Mouse (Mus musculus): ENCODE results near the gene Gm10521.
"Not testable (repeated sequence)": the region's sequence is repeated elsewhere in the genome, so short reads cannot be mapped to it uniquely, and the experiment has no call there.

Gm10521 gene

DNA sequence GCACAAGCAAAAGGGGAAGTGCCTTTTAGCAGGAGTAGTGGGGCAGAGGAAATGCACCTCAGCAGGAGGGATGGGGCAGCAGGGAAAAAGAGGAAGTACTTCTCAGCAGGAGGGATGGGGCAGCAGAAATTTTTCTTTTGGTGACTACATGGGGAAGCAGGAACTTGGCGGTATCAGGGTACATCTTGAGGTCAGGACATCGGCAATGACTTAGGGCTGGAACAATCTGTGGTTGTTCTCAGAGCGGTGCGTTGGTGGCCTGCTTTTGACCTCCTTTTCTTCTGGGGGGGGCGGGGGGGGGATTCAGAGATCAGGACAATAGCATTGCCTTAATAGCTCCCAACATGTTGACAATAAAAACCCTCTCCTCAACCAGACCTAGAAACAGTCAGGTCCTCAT, at the start of gene Gm10521:
TSS of gene Gm10521 (plus strand) at position 301 of the 400 bp plus-strand sequence.
- ATAC-seq (ENCODE audit: low TSS enrichment) = not testable (repeated sequence)

DNA sequence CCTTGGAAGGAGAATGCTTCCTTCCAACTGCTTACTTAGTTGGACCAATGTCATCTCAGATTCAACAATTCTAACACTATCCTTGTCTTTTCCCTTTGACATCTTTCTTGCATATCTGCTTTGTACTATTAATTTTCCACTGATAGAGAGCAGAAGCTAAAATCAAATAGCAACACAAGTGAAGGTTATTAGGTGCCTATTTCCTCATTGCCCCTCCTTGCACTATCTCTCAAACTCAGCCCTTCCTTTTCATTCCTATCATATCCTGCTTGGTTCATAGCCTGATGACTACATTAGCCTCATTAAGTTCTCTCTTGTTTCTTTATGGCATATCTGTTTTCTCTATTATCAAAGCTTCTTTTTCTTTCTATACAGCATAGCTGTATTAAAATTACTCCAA, 47.3 kb upstream of the Gm10521 start:
- ATAC-seq (ENCODE audit: low TSS enrichment) = no peak

DNA sequence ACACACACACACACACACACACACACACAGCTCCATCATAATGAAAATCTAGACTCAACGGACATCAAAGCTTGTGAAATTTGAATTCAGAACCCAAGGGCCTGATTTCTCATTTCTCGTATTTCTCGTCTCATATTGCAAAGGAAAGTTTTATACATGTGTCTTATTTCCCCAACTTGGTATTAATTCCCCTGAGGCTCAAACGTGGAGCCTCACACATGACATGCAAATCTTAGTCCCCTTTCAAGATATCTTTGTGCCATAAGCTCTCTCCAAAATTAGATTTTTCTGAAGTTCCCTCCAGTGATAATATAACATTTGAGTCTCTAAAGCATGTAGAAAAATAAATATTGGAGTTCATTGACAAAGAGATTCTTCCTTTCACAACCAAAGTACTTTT, 46.7 kb upstream of the Gm10521 start:
- ATAC-seq (ENCODE audit: low TSS enrichment) = no peak

DNA sequence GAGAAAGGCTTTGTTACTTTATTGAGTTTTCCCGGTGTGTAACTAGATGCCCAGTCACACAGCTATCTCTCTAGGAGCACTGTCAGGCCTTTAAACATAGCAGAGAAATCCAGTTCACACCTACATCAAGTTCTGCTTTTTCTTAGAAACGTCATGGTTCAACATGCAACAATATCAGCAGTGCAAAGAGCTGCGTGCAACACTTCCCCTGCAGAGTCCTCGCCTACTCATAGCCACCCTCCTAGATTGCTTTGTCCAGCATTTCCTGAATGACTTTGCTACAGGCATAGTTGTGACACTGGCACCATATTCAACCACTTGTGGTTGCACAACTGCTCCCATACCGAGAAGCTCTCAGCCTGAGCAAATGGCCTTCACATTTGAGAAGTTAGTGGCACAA, 46.0 kb upstream of the Gm10521 start:
- ATAC-seq (ENCODE audit: low TSS enrichment) = peak; percentile 93

DNA sequence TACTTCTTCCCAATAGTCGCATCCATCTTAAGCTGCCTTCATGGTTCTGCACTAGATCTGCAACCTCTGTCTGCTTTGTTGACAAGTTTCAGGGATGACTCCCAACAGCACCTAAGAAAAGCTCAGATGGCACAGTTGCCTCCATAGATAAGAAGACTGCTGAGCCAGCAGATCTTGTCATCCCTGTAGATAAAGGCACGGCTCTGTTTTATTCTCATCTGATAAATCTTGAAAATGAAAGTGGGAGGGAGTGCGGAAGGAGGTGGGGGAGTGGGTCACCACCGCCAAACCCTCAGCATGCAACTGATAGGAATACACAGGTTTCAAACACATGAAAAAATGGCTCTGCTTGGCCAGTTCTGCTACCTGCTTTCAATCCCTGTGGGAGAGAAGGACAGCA, 30.0 kb upstream of the Gm10521 start:
- ATAC-seq (ENCODE audit: low TSS enrichment) = no peak

DNA sequence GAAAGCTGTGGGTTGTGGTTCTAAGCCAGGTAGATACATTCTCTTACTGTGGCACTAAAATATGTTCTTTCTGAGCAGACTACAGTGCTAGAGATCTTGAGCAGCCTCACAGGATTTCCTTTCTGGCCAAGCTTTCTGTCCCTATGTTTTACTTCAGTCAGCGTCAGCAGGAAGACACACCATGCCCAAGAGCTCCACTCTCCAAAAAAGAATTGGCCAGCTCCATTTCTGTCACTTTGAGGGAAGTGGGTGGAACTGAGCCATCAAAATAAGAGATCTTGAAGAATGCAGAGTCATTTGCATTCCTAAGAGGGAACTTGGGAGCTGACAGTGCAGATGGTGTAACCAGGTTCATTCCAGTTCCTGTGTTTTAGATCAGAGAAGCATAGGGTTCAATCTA, 8.5 kb upstream of the Gm10521 start:
- peak; percentile 99 for ATAC-seq (ENCODE audit: low TSS enrichment)

DNA sequence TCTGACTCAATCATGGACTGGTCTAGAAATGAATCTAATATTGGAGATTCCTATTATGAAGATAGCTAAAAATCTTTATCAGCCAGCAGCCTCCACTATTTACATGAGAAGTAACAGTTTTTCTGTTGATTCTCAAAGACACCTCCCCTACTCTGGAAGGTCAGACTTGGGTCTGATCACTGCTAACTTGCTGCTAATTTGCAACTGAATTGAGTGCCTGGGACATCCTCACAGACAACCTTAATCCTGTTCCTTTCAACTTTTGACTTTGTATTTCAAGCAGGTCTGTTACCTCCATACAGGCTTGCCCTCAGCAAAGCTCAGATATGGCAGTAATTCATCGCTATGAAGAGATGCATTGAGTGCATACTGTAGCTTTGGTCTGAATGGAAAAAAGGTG, 8.5 kb downstream of the Gm10521 start:
- ATAC-seq (ENCODE audit: low TSS enrichment) = no peak

DNA sequence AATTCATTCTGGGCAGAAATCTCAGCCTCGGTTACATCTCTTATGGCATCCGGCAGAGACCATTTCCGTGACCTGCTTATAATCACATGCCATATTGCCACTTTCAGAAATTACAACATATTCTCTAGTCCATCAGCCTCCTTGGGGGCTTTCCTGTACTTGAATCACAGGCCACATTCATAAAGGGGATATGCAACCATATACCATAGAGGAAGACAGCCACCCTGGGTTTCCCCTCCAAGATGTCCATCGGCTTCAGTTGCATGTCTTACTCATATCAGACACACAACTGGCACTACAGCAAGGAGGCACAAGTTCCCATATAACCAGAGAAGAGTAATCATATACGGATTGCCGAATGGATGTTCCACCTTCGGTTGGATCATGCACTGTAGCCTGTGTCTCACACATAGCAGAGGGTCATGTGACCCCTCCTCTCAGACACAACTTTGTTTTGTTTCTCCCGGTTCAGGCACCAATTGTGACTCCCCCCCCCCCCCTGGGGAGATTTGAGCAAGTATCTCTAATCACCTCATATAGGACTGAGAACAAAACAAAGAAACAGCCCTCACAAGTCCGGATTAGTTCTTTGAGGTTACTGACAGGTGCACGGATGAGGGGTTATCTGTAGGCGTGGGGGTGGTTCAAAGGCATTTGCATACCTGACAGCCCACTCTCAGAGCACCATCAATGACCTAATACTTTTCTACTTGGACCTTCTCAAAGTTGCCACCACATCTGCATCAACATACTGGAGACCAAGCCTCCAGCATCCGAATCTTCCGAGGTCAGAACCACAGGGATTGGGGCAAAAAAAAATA, 20.4 kb downstream of the Gm10521 start:
- ATAC-seq (ENCODE audit: low TSS enrichment) = no peak

DNA sequence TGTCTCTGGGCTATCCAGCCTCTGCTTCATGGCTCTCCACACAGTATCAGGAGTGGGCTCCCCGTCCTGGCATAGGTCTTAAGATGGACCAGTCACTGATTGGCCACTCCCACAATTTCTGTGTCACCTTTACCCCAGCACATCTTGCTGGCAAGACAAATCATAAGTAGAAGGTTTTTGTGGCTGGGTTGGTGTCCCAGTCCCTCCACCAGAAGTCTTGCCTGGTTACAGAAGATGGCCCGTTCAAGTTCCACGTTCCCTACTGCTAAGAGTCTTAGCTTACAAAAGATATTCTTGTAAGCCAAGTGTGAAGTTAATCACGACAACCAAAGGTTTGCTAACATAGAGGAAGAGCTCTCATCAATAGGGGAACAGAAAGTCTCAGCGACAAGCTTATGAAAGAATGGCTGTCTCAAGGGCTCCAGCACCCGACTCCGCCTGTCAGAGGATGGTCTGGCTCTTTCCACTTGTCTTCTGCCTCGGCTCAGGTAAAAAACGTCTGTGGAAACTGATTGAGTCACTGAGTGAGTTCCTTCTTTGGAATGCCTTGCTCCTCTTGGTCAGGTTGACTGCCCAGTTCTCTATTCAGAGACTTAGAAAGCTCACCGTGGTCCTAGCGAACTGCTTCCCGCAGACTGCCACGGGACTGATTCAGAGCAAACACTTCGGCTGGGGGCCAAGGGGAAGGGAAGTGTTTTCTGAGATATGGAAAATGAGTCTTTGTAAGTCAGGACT, 22.0 kb downstream of the Gm10521 start, which contains the start of gene Slamf6:
TSS of gene Slamf6 (plus strand) at position 211 of the 735 bp plus-strand sequence.
- no peak for ATAC-seq (ENCODE audit: low TSS enrichment)

DNA sequence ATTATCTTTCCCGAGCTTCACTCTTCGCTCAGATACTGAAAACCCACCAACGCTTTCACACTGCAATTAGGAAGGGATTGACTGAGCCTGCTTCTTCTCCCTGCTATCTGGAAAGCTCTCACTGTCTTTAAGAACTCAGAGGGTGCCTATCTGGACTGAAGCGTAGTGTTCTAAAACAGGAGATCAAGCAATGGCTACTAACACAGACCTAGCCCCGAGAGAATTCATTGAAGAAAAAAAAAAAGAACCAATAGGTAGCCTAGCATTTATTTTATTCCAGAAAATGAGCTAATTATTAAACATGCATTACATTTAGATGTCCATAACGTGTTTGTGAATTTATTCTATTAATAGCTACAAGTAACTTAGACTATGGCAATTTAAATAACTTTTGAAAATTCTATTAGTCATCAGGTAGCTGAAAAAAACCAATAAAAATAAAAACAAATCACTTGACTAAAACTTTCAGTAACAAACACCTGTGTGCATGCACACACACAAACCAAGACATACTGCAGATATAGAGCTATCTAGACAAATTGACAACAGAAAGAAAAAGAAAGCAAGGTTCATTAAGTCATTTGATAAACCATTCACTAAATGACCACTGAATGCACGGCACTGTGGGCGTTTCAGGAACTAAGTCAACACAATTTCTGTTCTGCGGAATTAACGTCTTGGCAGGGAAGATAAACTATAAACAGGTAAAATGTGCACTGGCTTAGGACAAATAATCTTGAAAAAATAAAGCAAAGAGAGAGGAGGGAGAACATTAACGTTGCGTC, 22.9 kb downstream of the Gm10521 start:
- ATAC-seq (ENCODE audit: low TSS enrichment) = no peak

DNA sequence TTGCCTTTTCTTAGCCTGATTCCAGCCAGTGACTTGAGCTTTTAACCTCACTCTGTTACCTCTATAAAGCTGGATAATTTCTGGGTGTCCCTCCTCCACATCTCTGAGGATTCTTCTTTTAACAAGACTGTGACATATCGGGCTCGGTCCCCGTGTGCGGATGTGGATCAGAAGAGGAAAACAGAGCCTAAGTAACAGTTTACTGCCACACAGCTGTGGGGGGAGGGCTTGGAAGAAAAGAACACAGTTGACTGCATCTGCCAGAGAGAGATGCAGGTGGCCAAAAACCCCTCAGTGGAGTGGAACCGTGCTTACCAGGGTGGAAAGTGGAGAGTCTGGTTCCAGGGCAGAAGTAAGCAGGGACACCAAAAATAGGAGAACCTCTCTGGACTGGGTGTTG, 23.7 kb downstream of the Gm10521 start:
- no peak for ATAC-seq (ENCODE audit: low TSS enrichment)

DNA sequence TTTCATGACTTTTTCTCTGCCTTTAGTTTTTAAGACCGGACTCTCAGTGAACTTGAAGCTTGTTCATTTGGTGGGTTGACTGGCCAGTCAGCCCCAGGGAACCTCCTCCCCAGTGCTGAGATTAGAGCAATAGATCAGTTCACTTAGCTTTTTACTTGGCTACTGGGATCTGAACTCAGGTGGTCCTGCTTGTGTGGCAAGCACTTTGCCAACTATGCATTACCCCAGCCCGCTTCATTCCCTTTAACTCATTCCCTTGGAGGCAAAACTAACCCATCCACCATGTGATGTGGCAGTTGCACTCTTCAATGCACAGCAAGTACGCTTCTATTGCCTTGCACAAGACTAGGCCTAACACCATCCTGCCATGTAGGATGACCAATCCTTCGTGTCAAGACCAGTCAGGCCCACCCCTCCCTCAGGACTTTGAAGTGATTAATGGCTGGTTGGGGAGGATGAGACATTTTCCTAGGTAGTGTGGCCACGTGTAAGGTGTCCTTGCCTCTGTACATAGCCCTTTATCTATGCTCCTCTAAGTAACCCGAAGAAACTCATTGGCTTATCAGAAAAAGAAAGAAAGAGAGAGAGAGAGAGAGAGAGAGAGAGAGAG, 24.5 kb downstream of the Gm10521 start:
- ATAC-seq (ENCODE audit: low TSS enrichment) = no peak

DNA sequence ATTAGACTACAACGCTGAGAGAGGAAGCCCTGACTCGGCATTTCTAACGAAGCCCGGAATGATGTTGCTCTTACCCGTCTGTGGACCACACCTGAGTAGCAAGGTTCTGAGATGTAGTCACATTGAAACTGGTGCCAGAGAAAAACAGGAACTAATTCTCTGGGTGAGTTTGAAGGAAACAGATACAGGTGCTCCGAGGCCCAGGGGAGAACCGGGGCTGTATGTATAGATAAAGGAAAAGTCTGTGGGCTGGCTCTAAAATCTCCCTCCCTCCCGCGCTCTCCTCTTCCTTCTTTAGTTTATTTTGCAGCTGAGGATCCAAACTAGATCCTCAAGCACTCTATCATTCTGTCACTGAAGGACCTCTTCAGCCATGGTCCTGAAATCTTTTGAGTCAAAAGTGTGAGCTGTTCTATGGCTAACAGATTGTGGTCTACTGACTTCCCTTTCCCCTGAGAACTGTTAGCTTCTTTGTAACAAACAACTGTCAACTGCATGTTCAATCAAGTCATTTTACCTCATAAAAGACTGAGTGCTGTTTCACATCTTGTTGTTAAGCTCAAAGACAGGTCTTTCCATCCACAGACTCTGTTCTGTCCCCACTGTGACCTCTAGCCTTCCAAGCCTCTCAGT, 25.6 kb downstream of the Gm10521 start:
- ATAC-seq (ENCODE audit: low TSS enrichment) = no peak

DNA sequence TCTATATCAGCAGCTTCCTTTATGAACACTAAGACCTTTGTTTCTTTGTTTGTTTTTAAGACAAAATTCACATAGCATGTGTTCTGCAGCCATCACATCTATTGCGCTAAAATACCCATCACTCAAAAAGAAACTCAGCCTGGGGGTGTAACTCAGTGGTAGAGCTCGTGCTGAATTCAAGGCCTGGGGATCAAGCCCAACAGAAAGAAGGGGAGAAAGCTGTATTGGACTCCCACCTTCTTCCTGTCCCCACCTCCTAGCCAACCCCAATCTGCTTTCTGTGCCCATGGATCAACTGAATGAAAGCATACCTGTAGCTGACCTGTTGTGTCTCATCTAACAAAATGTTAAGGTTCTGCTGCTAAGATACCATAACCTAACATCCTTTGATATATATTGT, 26.2 kb downstream of the Gm10521 start:
- ATAC-seq (ENCODE audit: low TSS enrichment) = no peak

DNA sequence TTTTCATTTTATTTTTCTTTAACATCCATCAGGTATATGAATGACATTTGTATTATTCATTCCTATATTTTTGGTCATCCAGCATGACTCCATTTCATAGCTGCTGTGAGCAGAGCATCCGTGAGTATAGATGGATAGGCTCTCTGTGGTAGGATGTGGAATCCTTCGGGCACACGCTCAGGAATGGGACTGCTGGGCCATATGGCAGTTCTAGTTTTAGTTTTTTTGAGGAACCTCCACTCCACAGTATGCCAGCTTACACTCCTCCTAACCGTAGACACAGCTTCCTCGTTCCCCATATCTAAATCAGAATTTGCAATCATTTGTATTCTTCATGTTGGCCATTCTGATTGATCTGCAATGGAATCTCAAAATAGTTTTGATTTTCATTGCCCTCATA, 27.4 kb downstream of the Gm10521 start:
- peak; percentile 89 for ATAC-seq (ENCODE audit: low TSS enrichment)

DNA sequence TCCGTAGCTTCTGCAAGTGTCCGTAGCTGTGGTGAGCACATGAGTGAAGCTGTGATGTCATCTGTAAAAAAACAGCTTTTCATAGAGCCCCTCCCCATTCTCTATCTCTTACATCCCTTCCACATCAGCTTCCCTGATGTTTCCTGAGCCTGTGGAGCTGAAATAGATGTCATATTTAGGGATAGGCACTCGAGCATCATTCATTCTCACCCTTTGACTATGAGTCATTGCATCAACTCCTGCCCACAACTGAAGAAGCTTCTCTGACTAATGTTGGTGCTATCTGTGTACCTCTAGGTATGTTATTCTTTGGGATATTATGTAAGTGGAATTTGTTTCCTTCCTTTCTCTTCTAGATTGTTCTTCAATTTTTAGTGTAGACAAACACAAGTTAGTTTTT, 29.4 kb downstream of the Gm10521 start:
- ATAC-seq (ENCODE audit: low TSS enrichment) = peak; percentile 90

DNA sequence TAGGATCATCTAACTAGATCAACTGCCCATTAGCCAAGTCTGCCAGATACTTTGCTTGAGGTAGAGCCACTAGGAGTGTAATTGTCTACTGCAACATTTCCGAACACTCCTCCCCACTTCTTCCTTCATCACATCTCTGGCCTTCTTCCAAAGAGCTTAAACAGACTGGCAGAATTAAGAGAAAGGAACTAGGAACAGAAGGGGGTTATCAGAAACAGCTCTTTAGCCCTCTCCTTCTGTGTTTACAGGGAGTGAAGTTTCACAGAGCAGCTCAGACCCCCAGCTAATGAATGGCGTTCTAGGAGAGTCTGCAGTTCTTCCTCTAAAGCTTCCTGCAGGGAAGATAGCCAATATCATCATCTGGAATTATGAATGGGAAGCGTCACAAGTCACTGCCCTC, 38.4 kb downstream of the Gm10521 start:
- no peak for ATAC-seq (ENCODE audit: low TSS enrichment)

DNA sequence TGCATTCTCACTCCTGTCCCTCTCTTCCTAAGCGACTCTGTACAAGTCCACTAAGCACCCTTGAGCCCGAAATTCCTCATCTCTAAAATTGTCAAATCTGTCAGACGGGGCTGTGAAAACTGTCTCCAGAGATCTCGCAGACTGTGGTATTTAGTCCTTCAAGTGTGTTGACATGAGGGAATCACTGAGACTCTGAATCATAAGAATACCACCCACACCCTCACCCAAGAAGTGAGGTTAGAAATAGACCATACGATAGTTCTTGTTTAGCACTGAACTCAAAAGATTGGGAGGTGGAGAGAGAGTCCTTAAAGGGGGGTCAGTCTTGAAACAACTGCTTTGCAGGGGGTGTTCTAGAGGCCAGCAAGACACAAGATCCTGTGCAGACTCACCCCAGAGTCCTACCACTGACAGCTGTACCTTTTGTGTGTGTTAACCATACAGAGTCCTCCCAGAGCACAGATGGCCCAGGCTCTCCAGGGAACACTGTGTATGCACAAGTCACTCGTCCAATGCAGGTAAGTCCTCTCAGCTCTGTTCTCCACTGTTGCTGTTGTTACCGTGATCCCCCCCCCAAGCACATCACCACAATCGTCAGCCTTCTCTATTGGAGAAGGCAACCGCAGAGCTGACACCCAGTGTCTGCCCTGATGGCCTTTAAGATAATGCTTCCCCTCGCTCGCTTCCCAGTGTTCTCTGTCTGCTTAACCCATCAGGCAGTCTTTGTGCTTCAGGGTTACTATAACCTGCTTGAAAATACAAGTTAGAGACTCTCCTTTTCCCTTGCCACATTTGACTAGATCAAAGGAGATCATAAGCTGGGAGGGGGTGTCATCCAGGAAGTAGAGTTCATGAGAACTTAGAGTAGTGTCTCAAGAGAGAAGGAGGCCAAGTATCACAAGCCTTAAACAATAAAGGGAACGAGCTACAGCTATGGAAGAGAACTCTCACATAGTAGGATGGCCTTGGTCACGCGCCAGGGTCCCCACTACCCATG, 43.8 kb downstream of the Gm10521 start:
- peak; percentile 84 for ATAC-seq (ENCODE audit: low TSS enrichment)

DNA sequence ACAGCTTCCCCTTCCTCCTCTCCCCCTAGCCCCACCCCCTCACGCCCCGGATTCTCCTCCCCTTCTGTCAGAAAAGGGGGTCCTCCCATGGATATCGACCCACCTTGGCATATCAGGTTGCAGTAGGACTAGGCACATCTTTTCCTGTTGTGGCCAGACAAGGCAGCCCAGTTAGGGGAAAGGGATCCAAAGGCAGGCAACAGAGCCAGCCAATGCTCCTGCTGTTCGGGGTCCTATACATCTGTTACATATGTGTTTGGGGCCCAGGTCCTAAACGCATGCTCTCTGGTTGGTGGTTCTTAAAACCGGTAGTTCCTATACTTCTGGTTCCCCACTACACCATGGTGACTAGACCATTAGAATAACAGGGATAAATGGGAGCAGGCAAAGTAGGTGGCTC, 45.2 kb downstream of the Gm10521 start:
- ATAC-seq (ENCODE audit: low TSS enrichment) = no peak

DNA sequence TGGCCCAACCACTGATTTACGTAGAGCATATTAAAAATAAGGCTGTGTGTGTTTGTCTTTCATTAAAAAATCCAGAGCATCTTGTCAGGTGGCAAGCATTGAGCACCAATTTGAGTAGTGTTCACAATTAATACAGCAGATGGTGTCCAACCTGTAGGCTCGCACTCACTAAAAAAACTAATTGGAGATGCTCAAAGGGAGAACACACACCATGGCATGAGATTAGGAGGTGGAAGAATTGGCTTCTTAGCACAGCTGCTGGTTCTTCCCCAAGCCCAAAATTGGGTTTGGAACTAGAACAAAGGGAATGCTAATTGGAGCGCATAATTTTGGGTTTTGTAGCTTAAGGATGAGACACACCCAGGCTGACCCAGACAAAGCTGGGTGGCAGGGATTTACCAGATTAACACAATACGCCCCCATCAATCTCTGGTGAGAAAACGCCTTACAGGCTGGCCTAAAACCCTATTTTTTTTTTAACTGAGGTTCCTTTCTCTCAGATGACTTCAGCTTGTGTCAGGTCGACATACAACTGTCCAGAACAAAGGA, 51.1 kb downstream of the Gm10521 start:
- ATAC-seq (ENCODE audit: low TSS enrichment) = no peak
